Mouse (Mus musculus): Measurements from ENCODE around the gene Wdr41.

- TF ChIP-seq CTCF (IDR thresholded peaks at IDR 0.05; ENCODE audit: borderline replicate concordance, extremely low read depth, insufficient read depth, insufficient read length) (no peak), POLR2A (IDR thresholded peaks at IDR 0.05; ENCODE audit: borderline replicate concordance, extremely low read depth, insufficient read depth, insufficient read length, poor library complexity, severe bottlenecking) (no peak)
Measured at GRCm38 (mm10) chr13:95020216-95020615, 44.1 kb downstream of the Wdr41 start.

Data from brain, embryonic 14.5 days (tissue).